Mouse (Mus musculus) liver, embryonic 18 days (tissue): ENCODE results near the gene Ggnbp2. TPM values are rescaled to one million over a fixed set of nuclear protein-coding genes. Genes with fewer than 3 reads are reported as not detected.

Experiments used
- polyA plus RNA-seq: library from polyadenylated mRNA; depleted of rRNA; stranded (reverse); fragments of >200 nt; gene quantifications from 2 replicates; pipeline ENCODE4 v1.2.3, GENCODE M21; 2012; rRNA removed

Ggnbp2 gene
- polyA plus RNA-seq = 61.4 and 70.3 TPM in 2 replicates

GRCm38 (mm10) chr11:84870337-84871043, at the start of gene Ggnbp2:
TSS of gene Ggnbp2 (minus strand) at chr11:84870817.

GRCm38 (mm10) chr11:84916053-84916702, 45.6 kb upstream of the Ggnbp2 start, which contains the start of gene Znhit3:
TSS of gene Znhit3 (minus strand) at chr11:84916366.

GRCm38 (mm10) chr11:84879772-84880464, 9.3 kb upstream of the Ggnbp2 start, which contains the start of the genes Myo19 and Pigw:
TSS of gene Myo19 (plus strand) at chr11:84880148.
TSS of gene Pigw (minus strand) at chr11:84880285.

GRCm38 (mm10) chr11:84828516-84829399, 41.9 kb downstream of the Ggnbp2 start, which contains the start of gene Dhrs11:
TSS of gene Dhrs11 (minus strand) at chr11:84828994.

GRCm38 (mm10) chr11:84818961-84819692, 51.5 kb downstream of the Ggnbp2 start, which contains the start of gene Mrm1:
TSS of gene Mrm1 (minus strand) at chr11:84819515.

Other genes starting within 250 kb of the Ggnbp2 start
- gene Mrm1, start 51.3 kb downstream of the Ggnbp2 start, polyA plus RNA-seq = 10.6 and 10.8 TPM in 2 replicates
- 114 and 116 TPM in 2 replicates for gene Dhrs11, start 41.8 kb downstream of the Ggnbp2 start, polyA plus RNA-seq
- gene Myo19, start 9.3 kb upstream of the Ggnbp2 start, polyA plus RNA-seq = 4.0 and 4.1 TPM in 2 replicates
- 3.2 and 3.6 TPM in 2 replicates for gene Pigw, start 9.5 kb upstream of the Ggnbp2 start, polyA plus RNA-seq
- gene Znhit3, start 45.5 kb upstream of the Ggnbp2 start, polyA plus RNA-seq = 11.4 and 11.7 TPM in 2 replicates
- 0.04 TPM in 1 of 2 replicates, not detected in the other for gene Car4, start 87.0 kb upstream of the Ggnbp2 start, polyA plus RNA-seq